Mouse (Mus musculus): ENCODE data around the gene Rnf220. TPM values are rescaled to one million over a fixed set of nuclear protein-coding genes. Genes with fewer than 3 reads are reported as not detected.
A peak's percentile ranks its signal among the peaks of the same experiment; 100 is the strongest.

The Rnf220 gene
- total RNA-seq (2021) = 10 to 100 TPM; 67.8 to 72.4 TPM
- long read RNA-seq, experiment 1, transcript Rnf220-212 (11 exons, 1,949 nt) = major isoform, 20 of 87 reads
- long read RNA-seq, experiment 1, partial matches to known transcripts = 19 of 87 reads
- long read RNA-seq, experiment 1, other reads (novel, unspliced or antisense) = 46 of 87 reads
- long read RNA-seq, experiment 2, transcript Rnf220-212 (11 exons, 1,949 nt) = major isoform, 12 of 43 reads
- long read RNA-seq, experiment 2, partial matches to known transcripts = 7 of 43 reads
- long read RNA-seq, experiment 2, other reads (novel, unspliced or antisense) = 23 of 43 reads

DNA sequence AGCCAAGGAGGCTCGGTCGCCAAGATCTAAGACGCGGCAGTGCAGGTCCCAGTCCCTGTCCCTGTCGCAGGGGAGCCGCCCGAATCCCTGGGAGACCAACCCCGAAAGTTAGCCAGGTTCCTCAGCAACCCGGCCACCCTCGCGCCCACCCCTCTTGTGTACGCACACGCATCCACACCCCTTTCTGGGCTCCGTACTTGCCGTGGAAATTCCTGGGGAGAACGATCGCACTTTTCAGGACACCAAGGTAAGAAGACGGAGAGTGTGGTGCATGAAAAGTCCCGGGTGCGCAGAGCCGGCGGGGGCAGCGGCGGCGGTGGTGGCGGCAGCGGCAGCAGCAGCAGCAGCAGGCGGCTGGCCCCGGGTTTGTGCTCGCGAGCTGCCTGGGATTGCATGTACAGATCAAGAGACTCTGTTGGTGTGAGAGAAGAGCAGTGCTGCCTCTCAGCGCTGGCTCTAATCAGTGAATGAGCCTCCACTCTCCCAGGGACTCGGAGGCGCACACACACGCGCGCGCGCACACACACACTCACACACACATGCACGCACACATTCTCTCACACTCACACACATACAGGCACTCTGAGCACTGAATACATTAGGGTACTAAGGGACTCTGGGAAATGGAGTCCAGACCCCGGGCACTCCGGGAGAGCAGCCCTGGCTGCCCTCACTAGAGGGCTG, at the start of gene Rnf220:
Gene Rnf220, minus strand, starts transcription at position 571 of the 684 bp plus-strand sequence.
- peak; percentile 59 for DNase-seq

DNA sequence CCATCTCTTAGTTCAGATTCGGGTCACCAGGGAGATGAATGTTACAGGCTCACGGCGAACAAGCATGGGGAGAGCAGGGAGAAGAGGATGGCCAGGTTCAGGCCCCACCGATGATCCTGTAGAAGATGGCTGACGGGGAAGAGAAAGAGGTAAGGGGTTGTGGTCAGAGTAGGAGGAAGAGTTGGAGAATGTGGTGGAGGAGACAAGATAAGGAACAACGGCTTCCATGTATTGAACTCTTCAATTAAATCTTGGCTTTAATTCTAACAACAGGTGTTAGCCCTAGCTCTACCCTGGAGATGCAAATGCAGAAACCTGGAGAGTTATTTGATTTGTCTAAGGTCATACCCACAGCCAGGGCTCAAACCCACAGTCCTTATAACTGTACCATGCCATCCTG, 49.8 kb upstream of the Rnf220 start:
- DNase-seq = no peak

DNA sequence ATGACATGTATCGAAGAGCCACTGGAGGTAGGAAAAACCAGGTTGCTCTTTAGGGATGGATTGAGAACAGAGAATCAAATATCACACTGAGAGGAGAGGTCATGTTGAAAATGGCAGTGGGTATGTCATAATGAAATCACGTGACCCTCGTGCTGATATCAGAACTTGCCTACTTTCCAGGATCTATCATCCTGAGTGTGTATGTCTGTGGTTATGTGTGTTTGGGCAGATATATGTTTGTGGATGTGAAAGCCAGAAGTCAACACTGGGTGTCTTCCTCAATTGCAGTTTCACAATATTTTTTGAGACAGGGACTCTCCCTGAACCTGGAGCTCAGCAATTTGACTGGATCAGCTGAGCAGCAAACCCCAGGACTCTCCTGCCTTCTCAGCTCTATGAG, 48.6 kb upstream of the Rnf220 start:
- no peak for DNase-seq

DNA sequence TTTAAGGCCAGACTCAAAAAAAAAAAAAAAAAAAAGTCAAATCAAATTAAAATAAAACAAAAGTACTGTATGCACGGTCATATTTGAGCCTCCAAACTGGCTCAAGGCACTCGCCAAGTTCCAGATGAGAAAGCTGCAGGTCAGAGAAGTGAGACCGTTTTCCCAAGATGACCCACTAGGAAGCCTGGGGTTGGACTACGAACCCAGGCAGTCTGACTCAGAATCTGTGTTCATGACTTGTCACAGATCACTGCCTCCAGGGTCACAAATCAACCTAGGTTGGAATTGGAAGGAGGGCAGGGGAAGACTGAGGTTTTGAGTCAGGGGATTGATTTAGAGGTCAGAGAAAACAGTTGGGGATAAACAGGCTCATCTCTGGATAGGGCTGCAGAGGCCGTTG, 43.7 kb upstream of the Rnf220 start:
- DNase-seq = no peak

DNA sequence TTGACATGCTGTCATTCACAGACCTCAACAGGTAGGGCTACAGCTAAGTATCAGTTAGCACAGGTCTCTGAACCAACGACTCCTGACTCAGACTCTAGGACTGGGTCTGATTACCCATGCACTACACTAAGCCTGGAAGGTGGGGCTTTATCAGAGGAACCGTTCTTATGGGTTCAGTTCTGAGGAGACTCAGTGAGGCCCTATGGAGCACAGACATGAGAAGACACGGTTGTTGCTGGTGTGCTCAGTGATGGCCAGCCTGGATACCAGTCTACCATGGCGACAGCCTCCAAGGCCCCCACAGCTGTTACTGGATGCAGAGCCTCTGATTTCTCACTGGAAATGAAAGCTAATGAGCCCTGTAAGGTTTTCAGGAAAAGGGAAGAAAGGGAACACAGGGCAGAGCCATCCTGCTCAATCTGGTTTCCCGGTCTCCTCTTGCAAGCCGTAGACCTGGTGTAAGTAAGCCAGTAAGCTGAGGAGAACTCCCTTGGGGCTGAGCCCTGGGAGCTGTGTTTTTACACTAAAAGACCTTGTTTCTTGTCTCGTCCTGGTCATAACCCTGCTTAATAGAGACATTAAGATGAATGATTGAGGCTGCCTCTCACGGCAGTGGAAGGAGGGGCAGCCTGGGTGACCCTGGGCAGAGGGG, 42.6 kb upstream of the Rnf220 start:
- no peak for DNase-seq

DNA sequence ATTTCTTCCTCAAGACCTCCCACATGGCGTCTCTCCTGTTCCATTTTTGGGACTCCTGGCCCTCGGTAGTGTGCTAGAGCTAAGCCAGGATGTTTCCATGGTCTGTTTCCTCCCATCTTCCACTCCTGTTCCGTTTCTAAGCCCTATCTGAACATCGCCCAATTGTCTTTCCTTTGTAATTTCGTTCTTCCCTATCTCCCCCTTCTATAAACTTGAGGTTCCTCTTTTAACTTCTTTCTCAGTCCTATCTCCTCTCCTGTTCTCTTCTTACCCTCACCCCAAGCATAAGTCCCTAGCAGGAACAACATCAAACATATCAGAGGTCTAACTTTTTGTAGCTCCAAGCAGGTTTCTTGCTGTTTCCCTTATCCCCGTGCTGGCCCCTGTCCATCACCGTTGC, 40.1 kb upstream of the Rnf220 start:
- DNase-seq = no peak

DNA sequence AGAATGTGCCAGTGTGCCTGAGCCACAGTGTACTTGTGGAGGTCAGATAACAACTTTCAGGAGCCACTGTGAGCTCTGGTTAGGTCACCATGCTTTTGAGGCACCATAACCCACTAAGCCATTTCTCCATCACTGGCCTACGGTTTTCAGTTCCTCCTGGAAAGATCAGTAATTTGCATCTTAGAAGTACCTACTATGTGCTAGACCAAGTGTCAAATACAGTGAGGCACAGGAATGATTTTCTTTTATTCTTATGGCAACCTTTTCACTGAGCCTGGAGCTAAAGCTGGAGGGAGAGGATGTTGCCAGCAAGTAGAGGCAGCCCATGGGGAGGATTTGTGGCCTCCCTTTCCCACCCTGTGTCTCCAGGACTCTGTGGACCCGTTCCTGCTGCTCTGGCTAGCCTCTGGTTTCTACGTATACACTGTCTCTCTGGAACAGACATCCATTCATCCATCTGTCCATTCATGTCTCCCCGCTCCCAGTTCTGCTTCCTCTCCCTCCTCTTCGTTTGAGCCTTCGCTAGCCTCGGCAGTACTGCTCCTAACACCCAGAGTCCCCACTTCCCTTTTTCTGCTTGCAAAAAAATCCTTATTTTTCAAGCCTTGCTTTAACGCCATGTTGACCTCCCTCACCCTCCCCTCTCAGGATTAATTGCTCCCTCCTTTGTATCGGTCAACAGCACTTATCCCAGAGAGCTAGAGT, 38.8 kb upstream of the Rnf220 start:
- DNase-seq = no peak

DNA sequence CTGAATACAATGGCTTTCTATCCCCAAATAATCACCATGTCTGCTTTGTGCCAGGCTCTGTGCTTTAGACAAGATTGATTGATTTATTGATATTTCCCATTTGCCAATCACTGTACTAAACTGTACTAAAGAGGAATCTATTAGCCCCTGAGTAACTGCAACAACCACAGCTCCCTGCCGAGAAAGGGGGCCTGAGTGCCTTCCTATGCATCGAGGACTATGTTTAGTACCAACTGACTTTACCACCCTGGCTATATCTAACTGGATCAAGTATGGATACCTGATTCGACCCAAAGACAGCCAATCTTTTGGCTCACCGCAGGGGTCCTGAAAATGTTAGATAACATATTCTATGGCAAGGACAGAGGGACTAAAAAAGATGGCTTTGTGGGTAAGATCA, 33.0 kb upstream of the Rnf220 start:
- no peak for DNase-seq

DNA sequence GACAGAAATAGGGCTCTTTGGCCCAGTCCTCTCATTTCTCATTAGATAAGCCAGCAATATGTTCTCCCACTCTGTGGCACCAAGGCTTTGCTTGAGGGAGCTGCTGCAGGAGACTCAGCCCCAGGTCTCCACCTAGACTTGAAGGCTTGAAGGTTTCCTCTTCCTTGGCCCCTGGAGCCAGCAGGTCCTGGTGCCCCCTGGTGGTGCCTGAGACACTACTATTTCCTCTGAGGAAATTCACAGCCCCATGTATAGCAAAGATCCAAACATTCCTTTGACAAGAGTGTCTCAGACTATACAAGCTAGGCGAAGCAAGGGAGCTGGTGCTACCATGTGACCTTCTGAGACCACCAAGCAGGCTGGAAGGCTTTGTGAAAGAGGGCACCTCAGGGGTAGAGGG, 31.1 kb upstream of the Rnf220 start:
- peak; percentile 76 for DNase-seq

DNA sequence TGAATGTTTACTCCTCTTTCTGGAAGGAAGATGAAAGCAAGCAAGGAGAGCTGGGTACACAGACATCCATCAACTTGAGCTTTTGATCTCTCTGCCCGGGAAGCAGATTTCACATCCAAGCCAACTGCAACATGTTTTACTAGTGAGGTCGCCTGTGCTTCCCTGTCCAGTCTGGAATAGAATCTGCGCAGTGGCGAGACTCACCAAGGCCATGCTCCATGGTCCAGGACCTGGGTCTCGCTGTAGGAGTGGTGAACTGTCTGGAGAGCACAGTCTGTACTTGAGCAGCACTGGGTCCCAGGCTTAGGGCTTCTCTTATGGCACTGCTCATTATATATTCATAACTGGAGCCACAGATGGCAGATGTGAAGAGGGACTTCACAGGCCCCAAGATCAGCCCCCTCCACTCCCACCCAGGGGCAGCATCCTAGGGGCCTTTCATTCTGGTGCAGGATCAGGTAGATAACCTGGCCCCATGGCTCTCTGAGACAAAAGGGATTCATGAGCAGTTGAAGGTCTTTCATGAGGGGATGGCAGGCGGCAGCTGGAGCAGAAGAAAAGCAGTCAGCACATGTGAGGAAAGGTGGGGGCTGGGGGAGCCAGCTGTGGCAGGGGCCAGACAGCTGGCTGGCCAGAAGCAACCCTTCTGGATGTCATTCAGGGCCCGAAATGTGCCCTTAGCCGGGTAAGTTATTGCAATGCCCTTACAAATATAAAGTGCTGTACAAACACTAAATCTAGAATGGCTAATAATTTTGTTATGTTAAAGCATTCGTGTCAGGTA, 30.5 kb upstream of the Rnf220 start:
- peak; percentile 15 for DNase-seq

DNA sequence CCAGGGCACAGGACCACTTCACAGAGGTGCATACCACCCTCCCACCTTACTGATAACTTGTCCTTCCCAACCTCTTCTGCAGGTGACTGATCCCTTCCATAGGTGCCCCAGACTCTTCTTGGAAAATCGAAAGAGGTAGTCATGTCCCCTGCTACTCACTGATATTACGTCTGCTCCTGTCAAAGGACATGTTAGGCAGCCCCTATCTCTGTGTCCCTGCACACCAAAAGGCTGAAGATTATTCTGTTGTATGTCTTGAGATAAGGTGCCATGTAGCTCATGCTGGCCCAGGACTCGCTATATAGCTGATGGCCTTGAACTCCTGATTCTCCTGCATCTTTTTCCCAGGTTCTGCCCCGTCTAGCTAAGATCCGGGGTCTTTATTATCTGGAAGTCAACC, 29.1 kb upstream of the Rnf220 start:
- DNase-seq = no peak

DNA sequence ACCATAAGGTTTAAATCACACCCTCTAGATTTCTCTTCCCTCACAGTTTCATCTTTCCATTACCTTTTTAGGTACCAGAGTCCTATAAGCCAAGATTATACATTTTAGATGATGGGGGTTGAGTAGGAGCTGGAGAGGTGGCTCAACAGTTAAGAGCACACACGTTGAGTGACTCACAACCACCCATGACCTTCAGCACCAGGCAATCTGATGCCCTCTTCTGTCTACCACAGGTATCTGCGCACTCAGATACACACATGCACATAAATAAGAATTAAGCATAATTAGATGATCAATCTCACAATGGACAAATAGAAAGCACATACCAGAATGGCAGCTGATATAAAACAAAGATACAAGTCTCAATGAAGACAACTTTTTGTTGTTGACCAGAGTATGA, 24.5 kb upstream of the Rnf220 start:
- no peak for DNase-seq

DNA sequence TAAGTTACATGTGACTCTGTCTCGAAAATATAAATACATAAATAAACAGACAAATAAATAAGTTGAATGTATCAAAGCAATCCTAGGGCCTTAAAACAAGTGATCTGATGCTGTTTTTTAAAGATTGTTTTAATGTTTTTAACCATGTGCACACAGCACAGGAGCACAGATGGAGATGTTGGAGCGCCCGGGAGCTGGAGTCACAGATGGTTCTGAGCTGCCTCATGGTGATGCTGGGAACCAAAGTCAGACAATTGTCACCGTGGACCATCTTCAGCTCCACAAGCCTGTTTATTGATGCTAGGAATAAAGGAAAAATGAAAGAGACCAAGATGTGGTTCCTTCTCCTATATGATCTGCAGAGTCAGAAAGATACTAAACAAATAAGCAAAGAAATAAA, 21.4 kb upstream of the Rnf220 start:
- no peak for DNase-seq

DNA sequence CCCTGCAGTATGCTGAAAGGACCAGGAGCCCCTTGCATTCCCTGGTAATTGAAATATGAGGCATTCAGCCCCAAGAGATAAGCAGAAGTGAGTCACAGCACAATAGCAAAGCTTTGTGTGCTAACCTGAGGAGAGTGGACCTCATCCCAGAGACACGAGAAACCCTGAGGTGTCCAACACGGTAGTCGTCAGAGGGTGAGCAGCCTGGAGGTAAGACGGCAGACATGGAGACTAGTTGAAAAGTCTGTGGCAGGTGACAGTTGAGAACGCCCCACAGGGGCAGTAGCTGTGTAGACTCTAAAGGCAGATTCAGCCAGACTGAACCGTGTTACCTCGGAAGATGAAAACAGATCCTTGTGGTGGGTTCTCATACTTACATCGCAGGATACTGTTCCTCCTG, 2.2 kb upstream of the Rnf220 start:
- no peak for DNase-seq

DNA sequence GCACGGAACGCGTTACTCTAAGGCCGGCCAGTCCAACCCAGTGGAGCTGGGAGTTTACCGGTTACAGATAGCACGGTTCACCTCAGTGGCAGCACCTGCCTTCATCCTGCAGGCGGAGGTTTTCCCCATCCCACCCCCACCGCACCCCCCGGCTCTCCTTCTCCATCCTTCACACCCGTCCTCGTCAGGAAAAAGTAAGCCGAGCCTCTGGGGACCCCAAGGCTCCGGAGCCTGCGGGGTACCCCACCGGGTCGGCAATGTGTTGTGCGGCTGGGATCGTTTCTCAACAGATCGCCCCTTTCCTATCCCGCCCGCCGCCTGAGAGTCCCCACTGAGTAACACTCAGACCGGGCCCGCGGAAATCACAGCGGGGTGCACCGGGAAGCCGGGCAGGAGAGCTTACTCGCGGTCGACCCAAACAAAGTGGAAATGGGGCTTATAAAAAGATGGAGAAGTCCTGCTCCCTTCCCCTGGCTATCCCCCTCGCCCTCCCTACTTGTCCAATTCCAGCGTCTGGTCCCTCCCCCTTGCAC, 917 bp downstream of the Rnf220 start:
- DNase-seq = peak; percentile 33

DNA sequence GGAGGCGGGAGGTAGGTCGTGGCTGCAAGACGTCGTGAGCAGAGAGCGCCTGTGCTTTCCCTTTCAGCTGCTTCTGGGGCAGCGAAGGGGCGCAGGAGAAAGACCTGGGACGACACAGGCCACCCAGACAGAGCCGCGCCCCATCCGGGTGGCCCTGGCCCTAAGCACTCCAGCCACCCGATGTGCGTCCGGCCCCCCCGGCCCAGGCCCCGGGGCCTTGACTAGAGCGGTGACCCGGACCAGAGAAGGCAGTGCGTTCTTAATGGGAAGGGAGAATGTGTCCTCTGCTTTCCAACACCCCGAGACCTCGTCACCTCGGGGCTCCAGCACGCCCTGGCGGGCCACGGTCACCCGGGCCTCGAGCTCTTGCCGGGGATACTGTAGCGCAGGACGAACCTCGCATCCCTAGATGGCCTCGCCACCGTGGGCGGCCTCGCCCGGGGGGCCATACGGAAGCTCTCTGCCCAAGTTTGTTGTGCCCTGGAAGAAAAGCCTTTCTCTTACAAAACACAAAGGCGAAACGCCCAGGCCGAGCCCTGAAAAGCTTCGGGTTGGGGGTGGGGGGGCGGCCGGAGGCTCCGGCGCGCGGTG, 1.8 kb downstream of the Rnf220 start:
- peak; percentile 37 for DNase-seq

DNA sequence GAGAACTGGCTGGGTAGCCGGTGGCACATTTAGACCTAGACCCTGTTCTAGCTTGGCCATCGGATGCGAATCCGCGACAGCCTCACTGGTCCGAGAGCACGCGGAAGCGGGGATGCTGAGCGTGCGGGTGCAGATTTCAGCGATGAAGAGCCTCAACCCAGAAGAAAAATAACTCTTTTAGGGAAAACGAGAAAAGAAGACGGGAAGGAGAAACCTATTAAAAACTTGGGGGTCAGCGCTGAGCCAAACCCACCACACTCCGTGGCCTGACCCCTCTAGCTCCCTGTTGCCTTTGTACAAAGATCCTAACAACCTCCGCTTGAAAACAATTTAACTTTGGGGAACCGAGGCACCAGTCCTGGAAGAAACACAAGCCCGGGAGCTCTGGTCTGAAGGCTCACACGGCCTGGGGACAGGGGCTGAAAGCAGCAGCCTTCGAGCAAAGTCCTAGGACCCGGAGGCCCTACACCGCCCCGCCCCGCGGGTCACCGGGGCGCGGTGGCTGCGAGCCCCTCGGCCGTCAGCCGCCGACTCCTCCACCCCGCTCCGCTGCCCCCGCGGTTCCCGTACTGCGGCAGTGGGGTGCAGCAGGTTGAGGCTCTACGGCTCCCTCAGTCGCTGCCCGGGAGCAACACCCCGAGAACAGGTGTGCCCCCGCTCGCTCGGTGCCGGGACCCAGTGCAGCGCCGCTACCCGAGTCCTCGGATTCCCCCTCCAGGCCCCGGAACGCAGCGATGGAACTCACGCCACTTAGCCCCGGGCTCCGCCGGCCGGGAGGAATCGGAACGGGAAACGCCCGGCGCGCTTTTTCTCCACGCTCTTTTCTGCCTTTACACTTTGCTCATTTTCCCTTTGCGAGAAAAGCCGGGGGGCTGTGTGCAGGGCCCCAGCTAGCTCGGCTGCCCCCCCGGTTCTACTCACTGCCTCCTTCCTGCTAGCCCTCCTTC, 2.7 kb downstream of the Rnf220 start:
- peak; percentile 30 for DNase-seq

DNA sequence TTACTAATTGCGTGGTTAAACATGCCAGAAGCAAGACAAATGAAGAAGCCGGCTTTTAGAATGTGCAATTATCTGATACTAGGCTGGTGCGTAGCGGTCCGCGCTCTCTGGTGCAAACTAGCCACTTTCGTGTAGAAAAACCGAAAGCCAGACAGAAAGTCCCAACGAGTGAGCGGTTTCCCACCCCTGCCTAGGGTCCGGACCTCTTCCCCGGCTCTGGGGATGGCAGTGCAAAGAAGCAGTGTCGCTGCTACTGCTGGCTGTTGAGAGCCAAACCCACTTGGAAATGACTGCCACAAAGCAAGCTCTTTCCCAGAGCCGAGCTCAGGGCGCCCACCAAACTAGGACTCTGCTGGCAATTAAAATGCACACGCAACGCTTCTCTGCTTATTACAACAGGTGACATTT, 3.7 kb downstream of the Rnf220 start:
- DNase-seq = peak; percentile 24

DNA sequence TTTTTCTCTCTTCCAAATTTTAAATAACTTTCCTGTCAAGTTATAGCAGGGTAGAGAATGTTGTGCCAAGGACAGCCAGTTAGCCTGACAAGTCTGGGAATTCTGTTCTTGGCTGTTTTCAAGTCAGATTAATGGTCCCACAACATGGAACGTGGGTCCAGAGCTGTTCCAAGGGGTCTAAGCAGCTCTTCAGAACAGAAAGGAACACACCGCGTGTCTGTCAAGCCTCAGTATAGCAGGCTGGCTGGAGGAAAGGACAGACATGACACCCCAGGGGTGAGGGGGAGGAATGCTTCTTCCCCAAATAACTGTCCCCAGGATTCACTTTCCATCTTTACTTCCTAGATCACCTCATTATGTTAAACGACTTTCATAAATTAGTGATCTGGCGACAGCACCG, 5.0 kb downstream of the Rnf220 start:
- no peak for DNase-seq

DNA sequence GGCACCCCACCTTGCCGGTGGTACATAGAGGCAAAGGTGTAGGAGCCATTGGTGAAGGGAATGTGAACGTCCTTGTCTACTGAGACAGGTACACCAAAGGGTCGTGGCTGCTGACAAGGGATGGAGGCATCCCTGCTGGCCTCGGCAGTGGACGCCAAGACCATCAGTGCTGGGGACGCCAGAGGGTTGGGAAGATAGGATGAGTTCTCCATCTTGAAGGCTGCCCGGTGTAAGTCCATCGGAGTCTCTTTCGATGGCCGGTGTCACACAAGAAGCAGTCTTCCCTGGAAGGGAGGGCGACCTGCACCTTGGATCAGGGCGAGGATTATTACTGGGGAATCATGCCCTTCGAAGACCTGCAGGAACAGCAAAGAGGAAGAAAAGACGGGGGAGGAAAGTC, 6.9 kb downstream of the Rnf220 start:
- DNase-seq = no peak
